Mouse (Mus musculus): ENCODE measurements around the gene Chrnb4.

Chrnb4 gene

GRCm38 (mm10) chr9:55048211-55048880 lies at the start of gene Chrnb4:
Gene Chrnb4 (minus strand): TSS chr9:55048779.
- DNase-seq, result peak; percentile 67

- DNase-seq, result no peak
These were observed 48.3 kb upstream of the Chrnb4 start for GRCm38 (mm10) chr9:55096870-55097269.

GRCm38 (mm10) chr9:55096033-55096432 lies 47.5 kb upstream of the Chrnb4 start:
- DNase-seq, result no peak

- peak; percentile 78 for DNase-seq
These were observed 41.6 kb upstream of the Chrnb4 start for GRCm38 (mm10) chr9:55090141-55090540.

- no peak for DNase-seq
These were observed 40.6 kb upstream of the Chrnb4 start for GRCm38 (mm10) chr9:55089226-55089625.

- DNase-seq, result peak; percentile 95
These were observed 34.8 kb upstream of the Chrnb4 start for GRCm38 (mm10) chr9:55083154-55083913.

- DNase-seq, result no peak
These were observed 19.3 kb upstream of the Chrnb4 start for GRCm38 (mm10) chr9:55067965-55068265.

- peak; percentile 99 for DNase-seq
These were observed 18.8 kb upstream of the Chrnb4 start for GRCm38 (mm10) chr9:55067260-55067964.

- no peak for DNase-seq
These were observed 16.7 kb upstream of the Chrnb4 start for GRCm38 (mm10) chr9:55065241-55065640.

- no peak for DNase-seq
These were observed 9.5 kb upstream of the Chrnb4 start for GRCm38 (mm10) chr9:55058067-55058466.

- no peak for DNase-seq
These were observed 6.9 kb upstream of the Chrnb4 start for GRCm38 (mm10) chr9:55055386-55055930.

- DNase-seq, result peak; percentile 70
These were observed 1.8 kb downstream of the Chrnb4 start for GRCm38 (mm10) chr9:55046764-55047163.

- no peak for DNase-seq
These were observed 3.6 kb downstream of the Chrnb4 start for GRCm38 (mm10) chr9:55045001-55045400.

- DNase-seq, result peak; percentile 61
These were observed 4.9 kb downstream of the Chrnb4 start for GRCm38 (mm10) chr9:55043688-55044087.

GRCm38 (mm10) chr9:55041389-55041788 lies 7.2 kb downstream of the Chrnb4 start:
- DNase-seq, result no peak

- no peak for DNase-seq
These were observed 8.6 kb downstream of the Chrnb4 start for GRCm38 (mm10) chr9:55039983-55040382.

GRCm38 (mm10) chr9:55038948-55039347 lies 9.6 kb downstream of the Chrnb4 start:
- DNase-seq, result no peak

GRCm38 (mm10) chr9:55031435-55032167 lies 17.0 kb downstream of the Chrnb4 start:
- DNase-seq, result peak; percentile 87

GRCm38 (mm10) chr9:55026275-55026663 lies 22.3 kb downstream of the Chrnb4 start, which contains the start of gene Chrna3:
Gene Chrna3 (minus strand): TSS chr9:55026562.
- peak; percentile 80 for DNase-seq

- peak; percentile 66 for DNase-seq
These were observed 22.9 kb downstream of the Chrnb4 start for GRCm38 (mm10) chr9:55025534-55026274.

GRCm38 (mm10) chr9:55023902-55024583 lies 24.5 kb downstream of the Chrnb4 start:
- DNase-seq, result peak; percentile 90

Measured in retina, postnatal 1 day (tissue).